Mouse (Mus musculus): Measurements from ENCODE around the gene Afg1l. TPM values are rescaled to one million over a fixed set of nuclear protein-coding genes. Genes with fewer than 3 reads are reported as not detected.

The Afg1l gene
- polyA plus RNA-seq, 1 experiment from 2014 or later, result 5.9 TPM

DNA sequence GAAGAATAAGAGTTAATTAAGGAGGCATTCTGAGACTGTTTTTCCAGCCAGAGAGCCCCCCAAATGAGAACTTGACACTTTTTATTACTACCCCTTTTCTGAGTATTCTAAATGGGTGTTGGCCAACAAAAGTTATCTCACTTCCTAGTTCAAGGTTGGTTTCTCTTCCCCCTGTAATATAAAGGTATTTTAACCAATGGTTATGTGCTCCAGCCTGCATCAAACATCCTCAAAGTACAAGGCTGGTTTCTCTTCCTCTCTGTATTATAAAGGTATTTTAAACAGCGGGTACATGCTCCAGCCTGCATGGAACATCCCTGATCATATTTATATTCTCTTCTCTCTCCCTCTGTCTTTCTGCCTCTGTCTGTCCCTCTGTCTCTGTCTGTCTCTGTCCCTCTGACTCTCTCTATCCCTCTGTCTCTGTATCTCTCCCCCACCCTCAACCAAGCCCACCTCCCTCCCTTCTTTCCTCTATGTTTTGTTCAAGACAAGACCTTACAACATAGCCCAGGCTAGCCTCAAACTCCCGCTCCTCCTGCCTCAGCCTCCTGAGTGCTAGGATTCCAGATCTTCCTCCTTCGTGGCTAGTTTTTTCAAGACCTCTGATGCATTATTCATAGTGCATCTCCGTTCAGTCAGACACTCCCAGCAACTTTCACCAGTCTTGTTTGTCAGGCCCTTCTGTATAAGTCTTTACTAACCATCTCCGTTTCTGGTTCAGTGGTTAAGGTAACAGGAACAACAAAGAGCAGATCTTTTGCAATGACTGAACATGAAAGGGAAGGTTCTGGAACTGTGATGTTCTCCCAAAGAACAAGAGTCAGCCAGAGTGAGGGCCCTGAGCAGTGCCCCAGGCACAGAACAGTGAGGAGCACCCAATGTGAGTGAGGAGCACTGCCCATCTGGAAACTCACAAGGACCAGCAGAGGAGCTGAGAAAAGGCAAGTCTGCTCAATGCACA lies 41.2 kb downstream of the Afg1l start:
- Histone ChIP-seq H3K9ac (ENCODE audit: low read length) (no peak overlapping the region), H3K4me2 (ENCODE audit: low read depth, severe bottlenecking) (no peak overlapping the region), H3K9me3 (ENCODE audit: control insufficient read depth, low read length) (no peaks in the 10 kb centered on the region), H3K4me3 (ENCODE audit: low read depth, low read length) (no peak overlapping the region), H3K36me3 (ENCODE audit: control insufficient read depth, insufficient read depth, low read length) (no peaks in the 10 kb centered on the region), H3K27ac (replicated peaks; ENCODE audit: low read depth, low read length) (no peak overlapping the region), H3K27me3 (ENCODE audit: control insufficient read depth, insufficient read depth, low read length) (no peaks in the 10 kb centered on the region), H3K4me1 (ENCODE audit: control insufficient read depth, insufficient read depth, low read length) (no peaks in the 10 kb centered on the region)
- WGBS, result 89% methylated on average over 5 of the region's 5 CpGs
- DNase-seq (ENCODE audit: low spot score) (no peak), ATAC-seq (ENCODE audit: insufficient number of reproducible peaks, low FRiP score, low TSS enrichment, low read depth) (no peak)

DNA sequence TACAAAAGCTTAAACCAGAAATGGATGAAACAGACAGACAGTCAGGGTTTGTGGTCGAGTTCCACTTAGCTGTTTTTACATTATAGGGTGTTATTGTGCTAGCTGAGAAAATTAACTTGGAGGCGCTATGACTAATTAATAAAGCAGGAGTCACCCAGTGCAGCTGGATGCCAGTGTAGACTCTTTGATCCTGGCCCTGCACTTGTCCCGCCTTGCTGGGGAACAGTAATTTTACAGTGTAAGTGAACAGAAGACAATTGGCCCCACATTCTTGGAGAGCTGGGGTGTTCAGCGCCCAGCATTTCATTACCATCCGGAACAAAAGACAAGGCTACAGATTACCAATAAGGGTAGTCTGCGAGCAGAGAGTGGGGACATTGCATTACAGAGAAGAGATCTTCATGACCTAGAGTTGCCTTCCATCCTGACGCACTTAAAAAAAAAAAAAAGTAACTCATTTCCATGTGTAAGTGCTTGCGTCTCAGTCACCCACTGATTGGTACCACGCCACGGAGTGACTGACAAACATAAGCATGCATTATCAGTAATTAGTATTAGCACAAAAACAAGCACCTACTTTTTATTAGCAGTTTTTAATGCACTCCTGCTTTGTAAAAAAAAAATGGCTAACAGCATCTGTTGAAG lies 60.7 kb downstream of the Afg1l start:
- DNase-seq (ENCODE audit: low spot score) (no peak), ATAC-seq (ENCODE audit: insufficient number of reproducible peaks, low FRiP score, low TSS enrichment, low read depth) (no peak)
- Histone ChIP-seq H3K9me3 (ENCODE audit: control insufficient read depth, low read length) (no peaks in the 10 kb centered on the region), H3K27ac (replicated peaks; ENCODE audit: low read depth, low read length) (no peak overlapping the region), H3K36me3 (ENCODE audit: control insufficient read depth, insufficient read depth, low read length) (no peaks in the 10 kb centered on the region), H3K4me2 (ENCODE audit: low read depth, severe bottlenecking) (no peak overlapping the region), H3K9ac (ENCODE audit: low read length) (no peak overlapping the region), H3K4me3 (ENCODE audit: low read depth, low read length) (no peak overlapping the region), H3K27me3 (ENCODE audit: control insufficient read depth, insufficient read depth, low read length) (no peaks in the 10 kb centered on the region), H3K4me1 (ENCODE audit: control insufficient read depth, insufficient read depth, low read length) (peaks cover 6% of the 10 kb centered on the region; the same call in 1 of the 2 replicates)
- WGBS, result 42% methylated on average over 10 of the region's 10 CpGs

GRCm38 (mm10) chr10:42415821-42416470 lies 62.4 kb downstream of the Afg1l start:
- Histone ChIP-seq H3K9ac (ENCODE audit: low read length) (no peak overlapping the region), H3K4me1 (ENCODE audit: control insufficient read depth, insufficient read depth, low read length) (peaks cover 6% of the 10 kb centered on the region; the same call in 1 of the 2 replicates), H3K36me3 (ENCODE audit: control insufficient read depth, insufficient read depth, low read length) (no peaks in the 10 kb centered on the region), H3K4me3 (ENCODE audit: low read depth, low read length) (no peak overlapping the region), H3K27me3 (ENCODE audit: control insufficient read depth, insufficient read depth, low read length) (no peaks in the 10 kb centered on the region), H3K27ac (replicated peaks; ENCODE audit: low read depth, low read length) (no peak overlapping the region), H3K9me3 (ENCODE audit: control insufficient read depth, low read length) (no peaks in the 10 kb centered on the region), H3K4me2 (ENCODE audit: low read depth, severe bottlenecking) (no peak overlapping the region)
- 74% methylated on average over 4 of the region's 4 CpGs for WGBS
- no peak for DNase-seq (ENCODE audit: low spot score)
- no peak for ATAC-seq (ENCODE audit: insufficient number of reproducible peaks, low FRiP score, low TSS enrichment, low read depth)

DNA sequence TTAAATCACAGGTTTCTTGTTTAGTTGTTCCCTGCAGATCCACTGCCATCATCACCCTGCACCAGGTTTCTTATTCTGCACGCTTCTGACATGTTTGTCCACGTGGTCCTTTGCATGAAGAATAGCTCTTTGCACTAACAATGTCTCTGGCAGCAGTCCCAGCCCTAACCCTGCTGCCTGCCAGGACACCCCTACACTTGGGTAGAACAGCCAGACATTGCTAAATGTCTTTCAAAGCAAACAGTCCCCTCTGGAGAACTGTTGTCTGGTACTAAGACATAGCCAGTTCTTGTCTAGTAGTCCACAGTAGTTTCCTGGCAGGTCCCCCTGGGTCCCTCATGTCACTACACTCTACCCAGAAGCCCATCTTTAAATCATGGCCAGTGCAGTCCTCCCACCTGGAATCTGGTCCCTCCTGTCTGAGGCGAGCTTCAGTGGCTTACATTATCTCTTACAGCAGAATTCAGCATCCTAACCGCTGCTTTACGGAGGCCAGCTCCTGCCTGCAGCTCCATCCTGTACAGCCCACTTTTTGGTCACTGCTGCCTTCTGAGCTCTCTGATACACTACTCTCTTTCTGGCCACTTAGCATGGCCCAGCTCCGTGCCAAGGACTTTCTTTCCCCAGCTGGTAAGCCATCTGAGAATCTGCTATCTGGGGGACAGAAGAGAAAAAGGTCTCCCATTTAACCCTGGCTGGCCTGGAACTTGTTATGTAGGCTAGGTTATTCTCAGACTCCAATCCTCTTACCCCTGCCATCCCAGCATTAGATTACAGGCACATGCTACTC lies 67.4 kb downstream of the Afg1l start:
- H3K36me3 ChIP-seq (ENCODE audit: control insufficient read depth, insufficient read depth, low read length), result no peaks in the 10 kb centered on the region
- no peak overlapping the region for H3K4me3 ChIP-seq (ENCODE audit: low read depth, low read length)
- 86% methylated on average over 6 of the region's 6 CpGs for WGBS
- no peak overlapping the region for H3K9ac ChIP-seq (ENCODE audit: low read length)
- H3K4me1 ChIP-seq (ENCODE audit: control insufficient read depth, insufficient read depth, low read length), result no peaks in the 10 kb centered on the region
- no peak for DNase-seq (ENCODE audit: low spot score)
- H3K27ac ChIP-seq (replicated peaks; ENCODE audit: low read depth, low read length), result no peak overlapping the region
- no peak for ATAC-seq (ENCODE audit: insufficient number of reproducible peaks, low FRiP score, low TSS enrichment, low read depth)
- H3K4me2 ChIP-seq (ENCODE audit: low read depth, severe bottlenecking), result no peak overlapping the region
- no peaks in the 10 kb centered on the region for H3K9me3 ChIP-seq (ENCODE audit: control insufficient read depth, low read length)
- H3K27me3 ChIP-seq (ENCODE audit: control insufficient read depth, insufficient read depth, low read length), result no peaks in the 10 kb centered on the region

DNA sequence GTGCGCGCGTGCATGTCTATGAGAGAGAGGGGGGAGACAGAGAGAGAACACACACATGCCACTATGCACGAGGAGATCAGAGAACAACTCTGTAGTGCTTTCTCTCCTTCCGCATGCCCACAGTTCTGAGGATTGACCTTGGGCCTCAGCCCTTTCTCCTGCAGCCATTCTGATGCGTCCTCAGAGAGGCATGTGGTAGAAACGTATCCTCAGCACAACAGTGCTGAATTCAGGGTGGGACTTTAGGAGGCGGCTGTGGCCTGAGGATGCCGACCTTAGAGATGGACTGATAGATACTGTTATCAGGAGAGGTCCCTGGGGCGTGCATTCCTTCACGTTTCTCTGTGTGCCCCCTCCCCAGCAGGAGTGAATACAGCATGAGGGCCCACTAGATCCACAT lies 87.9 kb downstream of the Afg1l start:
- DNase-seq (ENCODE audit: low spot score), result no peak
- Histone ChIP-seq H3K4me1 (ENCODE audit: control insufficient read depth, insufficient read depth, low read length) (no peaks in the 10 kb centered on the region), H3K4me3 (ENCODE audit: low read depth, low read length) (no peak overlapping the region), H3K4me2 (ENCODE audit: low read depth, severe bottlenecking) (no peak overlapping the region), H3K27me3 (ENCODE audit: control insufficient read depth, insufficient read depth, low read length) (no peaks in the 10 kb centered on the region), H3K9ac (ENCODE audit: low read length) (no peak overlapping the region), H3K9me3 (ENCODE audit: control insufficient read depth, low read length) (no peaks in the 10 kb centered on the region), H3K36me3 (ENCODE audit: control insufficient read depth, insufficient read depth, low read length) (no peaks in the 10 kb centered on the region), H3K27ac (replicated peaks; ENCODE audit: low read depth, low read length) (no peak overlapping the region)
- no peak for ATAC-seq (ENCODE audit: insufficient number of reproducible peaks, low FRiP score, low TSS enrichment, low read depth)
- 84% methylated on average over 11 of the region's 11 CpGs for WGBS

DNA sequence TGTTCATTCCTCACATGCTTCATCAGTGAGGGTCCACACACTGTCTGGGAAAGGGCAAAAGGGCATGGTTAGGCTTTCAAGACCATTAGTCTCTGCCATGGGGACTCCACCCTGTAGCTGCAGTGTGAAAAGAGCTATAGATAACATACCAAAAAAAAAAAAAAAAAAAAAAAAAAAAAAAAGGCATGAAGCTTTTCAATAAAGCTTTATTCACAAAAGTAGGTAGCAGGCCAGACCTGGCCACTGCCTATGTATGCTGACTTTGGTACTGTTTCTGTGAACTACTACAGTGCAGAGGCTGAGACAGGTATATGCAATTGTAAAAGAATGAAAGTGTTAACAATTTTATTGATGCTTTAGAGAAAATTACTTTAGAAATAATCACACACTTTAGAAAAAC lies 90.2 kb downstream of the Afg1l start:
- Histone ChIP-seq H3K4me2 (ENCODE audit: low read depth, severe bottlenecking) (no peak overlapping the region), H3K9me3 (ENCODE audit: control insufficient read depth, low read length) (no peaks in the 10 kb centered on the region), H3K9ac (ENCODE audit: low read length) (no peak overlapping the region), H3K27ac (replicated peaks; ENCODE audit: low read depth, low read length) (no peak overlapping the region), H3K27me3 (ENCODE audit: control insufficient read depth, insufficient read depth, low read length) (no peaks in the 10 kb centered on the region), H3K36me3 (ENCODE audit: control insufficient read depth, insufficient read depth, low read length) (no peaks in the 10 kb centered on the region), H3K4me1 (ENCODE audit: control insufficient read depth, insufficient read depth, low read length) (no peaks in the 10 kb centered on the region), H3K4me3 (ENCODE audit: low read depth, low read length) (no peak overlapping the region)
- no peak for ATAC-seq (ENCODE audit: insufficient number of reproducible peaks, low FRiP score, low TSS enrichment, low read depth)
- no peak for DNase-seq (ENCODE audit: low spot score)

- ATAC-seq (ENCODE audit: insufficient number of reproducible peaks, low FRiP score, low TSS enrichment, low read depth) (no peak), DNase-seq (ENCODE audit: low spot score) (no peak)
- H3K9me3 ChIP-seq (ENCODE audit: control insufficient read depth, low read length), result no peaks in the 10 kb centered on the region
- 79% methylated on average over 13 of the region's 13 CpGs for WGBS
- H3K4me2 ChIP-seq (ENCODE audit: low read depth, severe bottlenecking), result no peak overlapping the region
- no peak overlapping the region for H3K27ac ChIP-seq (replicated peaks; ENCODE audit: low read depth, low read length)
- no peaks in the 10 kb centered on the region for H3K4me1 ChIP-seq (ENCODE audit: control insufficient read depth, insufficient read depth, low read length)
- H3K4me3 ChIP-seq (ENCODE audit: low read depth, low read length), result no peak overlapping the region
- no peaks in the 10 kb centered on the region for H3K27me3 ChIP-seq (ENCODE audit: control insufficient read depth, insufficient read depth, low read length)
- no peaks in the 10 kb centered on the region for H3K36me3 ChIP-seq (ENCODE audit: control insufficient read depth, insufficient read depth, low read length)
- H3K9ac ChIP-seq (ENCODE audit: low read length), result no peak overlapping the region
Measured at GRCm38 (mm10) chr10:42384946-42385644, 93.3 kb downstream of the Afg1l start.
